Mouse (Mus musculus) spleen, postnatal 14 days (tissue): ENCODE data around the gene Inpp5a.

Experiments
- DNase-seq, 2 experiments: peaks; one replicate each; pipeline ENCODE4 v3.0.0; 2021 to 2022; ENCODE audit warnings: low spot score in 2 of 2

Gene Inpp5a

DNA sequence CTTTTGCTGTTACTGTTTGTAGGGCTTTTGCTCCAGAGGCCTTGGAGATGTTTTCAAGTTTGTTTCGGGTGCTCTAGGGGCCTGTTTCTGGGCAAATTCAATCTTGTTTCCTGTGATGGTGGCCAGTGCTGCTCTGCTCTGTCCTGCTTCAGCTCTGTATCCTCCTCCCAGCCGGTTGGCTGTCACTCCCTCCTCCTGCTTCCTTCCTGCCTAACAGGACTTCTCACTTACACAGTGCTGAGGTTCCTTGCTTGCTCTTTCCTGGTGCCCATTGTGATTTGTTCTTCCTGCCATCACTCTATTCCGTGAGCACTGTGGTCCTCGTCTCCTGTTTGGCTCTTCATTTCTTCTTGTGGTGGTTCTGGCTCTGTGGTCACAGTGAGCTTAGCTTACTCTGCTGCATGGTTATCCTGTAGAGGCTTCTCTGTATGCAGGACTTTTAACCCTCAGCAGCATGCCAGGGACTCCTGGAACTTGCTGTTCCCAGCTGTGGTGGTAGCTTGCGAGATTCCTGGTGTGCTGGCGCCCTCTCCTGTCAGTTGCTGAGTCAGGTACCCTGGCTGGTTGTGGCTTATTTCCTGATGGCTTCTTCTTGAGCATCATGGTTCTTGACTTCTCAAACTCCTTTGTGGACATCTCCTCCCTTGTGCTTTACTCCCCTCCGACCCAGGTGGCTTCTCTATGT, 84.1 kb downstream of the Inpp5a start:
- DNase-seq: peak; percentile 33 to 60

DNA sequence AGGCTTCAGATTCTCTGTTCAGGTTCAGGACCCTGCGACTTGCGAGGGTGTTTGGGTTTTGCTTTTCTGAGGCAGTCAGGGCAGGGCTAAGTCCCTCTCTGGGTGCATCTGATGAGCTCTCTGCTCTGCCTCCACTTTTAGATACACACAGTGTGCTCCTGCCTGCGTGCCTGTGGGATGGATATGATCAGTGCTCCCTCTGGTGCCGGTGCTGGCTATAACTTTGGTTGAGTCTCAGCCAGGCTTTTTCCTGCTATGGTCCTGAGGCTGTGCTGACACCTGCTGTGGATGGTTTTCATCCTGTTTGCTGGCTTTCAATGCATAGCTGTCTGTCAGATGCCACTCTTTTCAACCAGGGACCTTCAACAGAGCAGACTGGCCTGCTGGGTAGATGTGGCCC, 87.0 kb downstream of the Inpp5a start:
- DNase-seq: no peak

DNA sequence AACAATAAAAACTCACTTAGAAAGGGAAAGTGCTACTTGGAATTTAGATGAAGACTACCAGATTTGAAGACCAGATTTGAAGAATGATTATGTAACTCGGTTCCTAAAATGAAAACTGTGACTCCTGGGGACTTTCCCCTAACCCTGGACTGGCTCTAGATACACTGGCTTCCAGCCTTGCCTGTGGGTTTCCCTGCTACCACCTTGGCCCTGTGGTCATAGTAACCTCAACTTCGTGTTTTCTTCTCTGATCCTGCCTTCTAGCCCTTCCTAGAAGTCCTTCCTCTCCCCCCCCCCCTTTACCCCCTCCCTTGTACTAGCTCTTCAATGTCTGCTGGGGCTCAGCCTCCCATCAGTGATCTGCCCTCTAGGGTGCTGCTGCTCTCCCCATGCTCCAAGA, 87.8 kb downstream of the Inpp5a start:
- no peak for DNase-seq

DNA sequence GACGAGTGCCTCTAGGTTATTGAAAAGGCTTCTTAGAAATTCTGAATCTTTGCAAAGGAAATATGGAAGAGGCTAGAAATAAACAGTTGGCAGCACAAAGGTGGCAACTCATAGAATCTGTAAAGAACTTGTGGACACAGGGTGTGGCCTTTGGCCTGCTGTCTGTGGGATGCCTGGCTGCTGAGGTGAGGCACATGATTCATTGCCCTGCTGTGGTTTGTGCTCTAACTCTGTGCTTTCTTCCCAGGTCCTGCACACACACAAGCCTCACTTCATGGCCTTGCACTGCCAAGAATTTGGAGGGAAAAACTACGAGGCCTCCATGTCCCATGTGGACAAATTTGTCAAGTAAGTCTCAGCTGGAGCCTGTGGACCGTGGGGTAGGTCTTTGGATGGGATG, 88.8 kb downstream of the Inpp5a start:
- DNase-seq: no peak

- DNase-seq: no peak
Observed at GRCm38 (mm10) chr7:139479077-139479476, 90.2 kb downstream of the Inpp5a start.

DNA sequence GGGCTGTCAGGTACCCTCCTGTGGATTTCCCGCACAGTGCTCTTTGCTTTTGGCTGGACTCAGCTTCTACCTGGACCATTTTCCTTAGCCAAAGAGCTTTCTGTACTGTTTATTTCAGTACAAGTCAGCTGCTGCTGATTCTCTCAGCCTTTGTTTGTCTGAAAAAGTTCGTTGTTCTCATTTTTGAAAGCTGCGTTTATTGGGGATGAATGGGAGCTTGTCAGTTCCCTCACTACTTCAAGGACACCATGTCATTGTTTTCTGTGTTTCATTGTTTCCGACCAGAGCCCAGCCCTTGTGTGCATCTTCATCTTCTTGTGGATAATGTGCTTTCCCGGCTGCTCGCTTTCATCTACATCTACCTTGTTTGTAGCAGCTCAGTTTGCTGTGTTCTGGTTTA, 90.7 kb downstream of the Inpp5a start:
- no peak for DNase-seq

GRCm38 (mm10) chr7:139484206-139484955, 95.5 kb downstream of the Inpp5a start:
- DNase-seq: no peak

DNA sequence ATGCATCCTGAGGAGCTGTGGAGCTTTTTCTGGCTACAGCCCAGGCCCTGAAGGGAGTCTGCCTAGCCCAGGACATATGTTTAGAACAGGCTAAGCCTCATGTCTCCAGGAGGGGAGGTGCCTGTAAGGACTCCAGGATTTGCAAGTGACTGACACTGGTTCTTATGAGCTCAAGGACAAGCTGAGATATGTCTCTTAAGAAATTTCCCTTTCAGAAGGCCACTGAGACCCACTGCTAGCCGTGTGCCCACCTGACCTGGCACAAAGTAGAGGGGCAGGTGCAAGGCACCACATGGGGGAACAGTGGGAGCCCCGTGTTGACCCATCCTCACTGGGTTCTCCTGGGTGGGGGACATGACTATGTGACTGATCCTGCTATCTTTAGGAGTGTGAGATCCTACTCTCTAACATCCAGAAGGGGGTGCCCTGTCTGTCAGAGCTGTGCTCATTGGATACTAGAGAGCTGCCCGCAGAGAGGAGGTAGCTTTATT, 100.9 kb downstream of the Inpp5a start:
- DNase-seq: no peak

DNA sequence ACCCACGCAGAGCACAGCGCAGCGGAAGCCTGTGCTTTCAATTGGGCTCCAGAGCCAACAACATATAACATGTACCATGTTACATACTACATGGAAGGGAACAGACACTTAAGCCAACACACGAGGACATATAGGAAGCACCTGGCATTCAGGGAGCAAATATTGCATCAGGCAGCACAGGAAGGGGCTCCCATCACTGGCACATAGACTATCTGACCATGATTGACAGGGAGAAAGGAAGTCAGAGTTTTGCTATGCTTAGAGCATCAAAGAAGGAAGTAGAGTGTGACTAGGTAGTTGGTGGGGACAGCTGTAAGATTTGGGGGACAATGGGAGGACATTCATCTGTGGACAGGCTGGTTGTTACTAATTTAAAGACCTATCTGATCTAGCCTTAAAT, 103.4 kb downstream of the Inpp5a start:
- DNase-seq: no peak

- DNase-seq: no peak
Observed at GRCm38 (mm10) chr7:139492946-139493345, 104.0 kb downstream of the Inpp5a start.

- DNase-seq: no peak
Observed at GRCm38 (mm10) chr7:139495791-139496190, 106.9 kb downstream of the Inpp5a start.

DNA sequence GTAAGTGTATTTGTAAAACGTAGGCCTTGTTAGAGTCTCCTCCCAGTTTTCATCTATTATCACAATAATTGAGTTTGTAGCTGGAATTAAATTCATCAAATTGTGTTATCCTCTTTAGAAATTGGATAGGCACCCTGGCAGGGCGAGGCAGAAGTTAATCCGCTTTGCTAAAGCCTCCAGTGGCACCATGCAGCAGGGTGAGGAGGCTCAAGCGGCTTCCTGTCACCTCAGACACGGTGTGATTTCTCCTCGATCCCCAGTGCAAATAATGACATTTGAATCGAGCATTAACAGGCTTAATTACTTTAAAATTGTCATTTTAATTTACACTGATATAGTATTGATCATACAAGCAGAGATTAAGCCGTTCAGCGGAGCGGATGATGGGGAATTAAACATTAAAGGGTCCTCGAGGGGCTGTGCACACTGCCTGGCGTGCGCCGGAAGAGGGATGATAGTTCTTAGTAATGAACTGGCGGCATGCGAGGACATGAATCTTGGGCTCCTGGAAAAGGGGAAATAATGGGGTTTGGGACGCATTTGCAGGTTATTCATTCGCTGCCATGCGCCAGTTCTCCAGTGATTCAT, 109.2 kb downstream of the Inpp5a start:
- DNase-seq: no peak

DNA sequence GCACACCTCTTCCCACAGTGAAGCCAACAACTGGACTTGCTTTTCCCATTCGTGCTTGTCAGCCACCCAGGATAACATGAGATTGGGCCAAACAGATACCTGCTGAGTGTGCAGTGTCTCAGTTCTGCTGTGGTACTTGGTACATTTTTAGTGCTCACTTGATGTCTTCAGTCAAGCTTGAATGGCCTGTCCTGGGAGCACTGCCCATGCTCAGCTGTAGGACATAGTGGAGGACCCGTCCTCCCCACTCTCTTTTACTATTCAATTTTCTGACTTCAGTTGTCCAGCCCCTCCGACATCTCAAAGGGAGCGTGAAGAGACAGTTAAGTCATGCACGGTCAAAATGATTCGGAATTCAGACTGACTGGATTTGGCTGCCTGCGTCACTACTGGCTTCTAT, 115.2 kb downstream of the Inpp5a start:
- DNase-seq: no peak

- DNase-seq: no peak
Observed at GRCm38 (mm10) chr7:139506677-139507412, 117.9 kb downstream of the Inpp5a start.

DNA sequence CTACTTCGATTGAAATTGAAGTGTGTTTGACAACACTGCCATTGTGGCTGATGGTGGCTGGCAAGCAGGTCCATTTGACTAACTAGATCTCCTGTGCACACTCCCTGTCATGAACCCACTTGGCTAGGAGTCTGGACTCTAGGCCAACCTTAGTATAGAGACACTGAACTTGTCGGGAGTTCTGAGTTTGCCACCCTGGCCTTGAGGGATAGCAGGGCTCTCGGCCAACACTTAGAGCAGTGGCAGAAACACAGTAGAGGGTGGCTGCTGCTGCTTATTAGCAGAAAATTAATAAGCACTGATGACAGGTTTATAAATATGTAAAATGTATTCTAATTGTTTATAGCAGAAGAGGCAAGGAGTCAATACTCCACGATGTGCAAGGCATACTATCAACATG, 120.0 kb downstream of the Inpp5a start:
- no peak for DNase-seq

DNA sequence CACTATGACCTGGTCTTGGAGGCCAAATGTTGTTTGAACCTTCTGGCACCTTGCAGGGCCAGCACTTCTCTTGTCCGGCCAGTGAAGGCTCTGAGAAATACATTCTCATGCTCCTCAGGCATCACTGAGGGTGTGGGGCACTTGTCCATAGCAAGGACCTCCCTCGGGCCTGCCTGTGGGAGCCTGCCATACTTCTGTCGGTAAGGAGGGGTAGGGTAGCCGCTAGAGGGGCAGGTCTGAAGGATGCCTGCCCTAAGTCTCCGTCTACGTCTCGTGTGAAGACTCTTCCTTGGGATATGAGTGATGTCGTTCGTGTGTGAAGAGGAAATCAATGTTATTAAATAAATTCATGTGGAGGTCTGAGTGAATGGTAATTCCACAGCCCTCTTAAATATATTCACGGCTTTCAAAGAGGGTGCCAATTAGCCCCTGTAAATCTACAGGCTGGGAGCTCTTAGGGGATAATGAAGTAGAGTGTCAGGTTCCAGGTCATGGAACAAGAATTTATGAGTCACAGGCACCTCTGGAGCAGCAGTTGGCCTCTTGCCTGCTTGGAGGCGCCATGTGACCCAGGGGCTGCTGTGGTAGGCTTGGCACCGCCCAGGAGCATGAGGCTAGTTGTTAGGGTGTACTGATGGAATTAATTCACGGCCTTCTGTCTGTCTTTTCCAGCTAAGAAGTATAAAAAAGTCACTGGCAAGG, 127.2 kb downstream of the Inpp5a start:
- no peak for DNase-seq

DNA sequence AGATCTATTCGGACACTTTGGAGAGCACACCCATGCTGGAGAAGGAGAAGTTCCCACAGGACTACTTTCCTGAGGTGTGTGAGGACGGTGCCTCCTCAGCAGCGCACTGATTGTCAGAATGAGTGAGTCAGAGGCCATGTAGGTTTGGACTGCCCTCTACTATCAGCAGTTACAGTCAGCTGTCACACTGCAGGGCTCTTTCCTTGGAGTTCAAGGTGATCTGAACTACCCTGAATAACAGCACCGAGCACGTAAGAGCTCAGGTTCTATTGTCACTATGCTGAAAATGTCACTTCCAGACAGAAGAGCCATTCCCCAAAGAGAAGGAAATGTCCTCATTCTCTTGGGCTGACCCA, 127.7 kb downstream of the Inpp5a start:
- no peak for DNase-seq

DNA sequence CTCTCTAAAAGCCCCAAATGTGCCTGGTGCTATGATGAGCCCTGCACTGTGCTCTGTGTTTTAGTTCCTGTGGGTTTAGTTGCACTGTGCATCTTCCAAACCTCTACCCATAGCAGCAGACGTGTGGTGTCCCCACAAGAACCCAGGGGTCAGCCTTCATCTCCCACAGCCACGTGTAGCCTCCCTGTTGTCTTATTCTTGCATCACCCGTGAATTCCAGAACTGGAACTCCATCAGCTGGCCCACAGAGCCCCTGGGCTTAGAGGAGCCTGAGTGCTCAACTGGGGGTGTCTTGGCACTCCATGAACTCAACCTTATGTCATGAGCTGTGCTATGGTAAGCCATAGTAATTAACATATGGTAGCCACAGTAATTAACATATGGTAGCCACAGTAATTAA, 129.4 kb downstream of the Inpp5a start:
- no peak for DNase-seq

GRCm38 (mm10) chr7:139528309-139529076, 139.6 kb downstream of the Inpp5a start:
- no peak for DNase-seq

- no peak for DNase-seq
Observed at GRCm38 (mm10) chr7:139529208-139529607, 140.3 kb downstream of the Inpp5a start.
